Comparison of ENCODE assay signal across 8 mouse cellular contexts in the genomic region with DNA sequence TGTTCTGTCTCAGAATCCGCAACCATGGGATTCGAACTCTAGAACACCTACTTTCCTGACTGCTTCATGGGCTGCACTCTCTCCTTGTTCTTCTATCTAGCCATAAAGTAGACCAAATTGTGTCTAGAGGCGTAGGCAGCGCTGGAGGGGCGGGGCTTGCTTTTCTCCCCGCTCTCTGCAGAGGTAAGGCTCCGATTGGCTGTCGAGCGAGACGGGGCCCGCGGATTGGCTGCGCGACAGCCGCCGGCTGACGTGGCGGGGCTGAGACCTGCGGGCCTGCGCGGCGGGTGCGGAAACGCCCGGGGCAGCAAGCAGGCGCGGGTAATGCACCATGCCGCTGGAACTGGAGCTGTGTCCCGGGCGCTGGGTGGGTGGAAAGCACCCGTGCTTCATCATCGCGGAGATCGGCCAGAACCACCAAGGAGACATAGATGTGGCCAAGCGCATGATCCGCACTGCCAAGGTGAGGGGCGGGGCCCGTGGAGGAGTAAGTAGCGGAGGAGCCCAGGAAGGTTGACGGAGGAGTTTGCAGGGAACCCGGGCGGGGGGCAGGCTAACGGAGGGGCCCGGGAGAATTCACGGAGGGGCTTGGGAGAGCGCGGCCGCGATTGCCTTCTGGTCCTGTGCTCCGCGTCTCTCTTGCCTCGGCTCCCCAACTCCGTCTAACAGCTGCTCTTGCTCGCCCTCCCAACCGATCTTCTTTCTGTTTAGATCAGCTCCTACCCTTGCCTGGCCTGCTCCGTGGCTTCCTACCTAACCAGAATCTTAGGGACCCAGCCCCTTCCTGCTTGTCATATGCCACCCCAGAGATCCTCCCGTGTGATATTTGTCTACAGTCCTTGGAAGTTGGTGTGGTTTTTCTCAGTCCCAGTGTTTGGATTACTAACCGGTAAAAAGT. TPM values are rescaled to one million over a fixed set of nuclear protein-coding genes. Genes with fewer than 3 reads are reported as not detected.
DNase-seq lines count a peak whose midpoint lies in the region; ATAC-seq lines count a peak whose summit lies in the region.

Gene Nans, plus strand, starts transcription at position 221 of the 898 bp plus-strand sequence.

- H3K4me3 ChIP-seq in intestine, embryonic 14.5 days (ENCODE audit: low read depth, low read length), result peak within 1 kb of the TSS; percentile 75

- H3K4me2 ChIP-seq in intestine, embryonic 14.5 days (ENCODE audit: low read length), result peak within 1 kb of the TSS; percentile 90

- peaks cover 12% of the 10 kb centered on the region for H3K4me1 ChIP-seq in intestine, embryonic 14.5 days (replicated peaks; ENCODE audit: control insufficient read depth, insufficient read depth, low read length)

- no peaks in the 10 kb centered on the region for H3K9me3 ChIP-seq in intestine, embryonic 14.5 days (ENCODE audit: control insufficient read depth, low read length)

- H3K9ac ChIP-seq in intestine, embryonic 14.5 days (ENCODE audit: low read length), result peak within 1 kb of the TSS; percentile 71

- peaks cover 18% of the 10 kb centered on the region for H3K36me3 ChIP-seq in intestine, embryonic 14.5 days (ENCODE audit: control insufficient read depth, insufficient read depth, low read length)

- under 1% methylated on average over 53 of the region's 58 CpGs for WGBS in intestine, embryonic 14.5 days

- peak; percentile 91 to 92 for DNase-seq in adrenal gland, adult 18-20 months (ENCODE audit: low spot score in 2 of 2)
- DNase-seq in embryo, embryonic 11 days, result peak; percentile 96
- peak; percentile 97 for DNase-seq in gastrocnemius, postnatal 25 days
- DNase-seq in intestine, embryonic 14.5 days (ENCODE audit: low spot score), result peak; percentile 91
- peak; percentile 93 to 94 for DNase-seq in left cerebral cortex, postnatal 14 days (ENCODE audit: low spot score in 2 of 2)
- DNase-seq in mesoderm, embryonic 11.5 days (ENCODE audit: low read depth, low spot score), result peak; percentile 94
- DNase-seq in right cerebral cortex, postnatal 36 days (ENCODE audit: low spot score in 2 of 2), result peak; percentile 92
- DNase-seq in yolk sac, embryonic 10.5 days (ENCODE audit: low spot score), result peak; percentile 94

- ATAC-seq in intestine, embryonic 14.5 days (replicated peaks; ENCODE audit: low FRiP score, low TSS enrichment, low read depth), result peak; percentile 98

- no peaks in the 10 kb centered on the region for H3K27me3 ChIP-seq in intestine, embryonic 14.5 days (replicated peaks; ENCODE audit: control insufficient read depth, insufficient read depth, low read length)

- peak within 1 kb of the TSS; percentile 66 for H3K27ac ChIP-seq in intestine, embryonic 14.5 days (ENCODE audit: low read depth)

- intact Hi-C loops in left cerebral cortex, postnatal 14 days (cut with DNase I), result no loop called here

RNA-seq across cellular contexts. Expression of gene Nans, which starts in this region (rescaled TPM):
- 10 to 100 TPM; 29.9 to 35.4 TPM for total RNA-seq in adrenal gland, adult 18-20 months (2021)
- total RNA-seq in gastrocnemius, postnatal 25 days (2021), result 10 to 100 TPM; 16.9 to 21.1 TPM
- 81.5 and 86.8 TPM in 2 replicates for polyA plus RNA-seq in intestine, embryonic 14.5 days (2014; fragmentation: Nextera tagmentation; extraction: Ambion mirVana)
- 10 to 100 TPM; 20.8 to 24.5 TPM for total RNA-seq in left cerebral cortex, postnatal 14 days (2021)

Comparison
In these comparisons a context has a peak if more than half of its experiments do, and no peak if none do; other contexts are left out.
1. Peak in every context shown above with its lines: DNase-seq, ATAC-seq, H3K4me3 ChIP-seq and H3K27ac ChIP-seq.